Mouse (Mus musculus) hindbrain, embryonic 11.5 days (tissue): Measurements from ENCODE around the gene Tspan15. TPM values are rescaled to one million over a fixed set of nuclear protein-coding genes. Genes with fewer than 3 reads are reported as not detected.

ENCODE experiments used
- ATAC-seq: fragments of 200-750 bp; cut with Nextera tagmentation; 2 replicates; pipeline ENCODE4 v1.8.0; 2017; ENCODE audit warnings: mild to moderate bottlenecking, moderate TSS enrichment, moderate library complexity; ENCODE audit not compliant: low FRiP score
- DNase-seq: peaks from one replicate; pipeline ENCODE4 v3.0.0-alpha.2; 2015; ENCODE audit warnings: low spot score
- H3K27ac ChIP-seq: fragments of 300-500 bp; sonication (generic); 2 replicates; pipeline ENCODE4 v1.5.1; 2014; ENCODE audit warnings: mild to moderate bottlenecking, low read depth, low read length
- H3K27me3 ChIP-seq: fragments of 300-500 bp; sonication (generic); 2 replicates; pipeline ENCODE4 v1.6.1; 2014; ENCODE audit warnings: mild to moderate bottlenecking, low read length, moderate library complexity, mixed read lengths; ENCODE audit not compliant: control insufficient read depth, insufficient read depth
- H3K36me3 ChIP-seq: fragments of 300-500 bp; sonication (generic); 2 replicates; pipeline ENCODE4 v1.6.1; 2014; ENCODE audit warnings: mild to moderate bottlenecking, low read length, moderate library complexity, mixed read lengths; ENCODE audit not compliant: control insufficient read depth, insufficient read depth
- H3K4me1 ChIP-seq: fragments of 300-500 bp; sonication (generic); replicated peaks from 2 replicates; pipeline ENCODE4 v1.6.1; 2014; ENCODE audit warnings: low read length, mixed read lengths; ENCODE audit not compliant: control insufficient read depth, insufficient read depth
- H3K4me2 ChIP-seq: fragments of 300-500 bp; sonication (generic); replicated peaks from 2 replicates; pipeline ENCODE4 v1.6.1; 2014; ENCODE audit warnings: mild to moderate bottlenecking, low read depth, low read length
- H3K4me3 ChIP-seq: fragments of 300-500 bp; sonication (generic); 2 replicates; pipeline ENCODE4 v1.5.1; 2014; ENCODE audit warnings: low read depth, low read length
- H3K9ac ChIP-seq: fragments of 300-500 bp; sonication (generic); 2 replicates; pipeline ENCODE4 v1.6.1; 2014; ENCODE audit warnings: low read depth, low read length
- H3K9me3 ChIP-seq: fragments of 300-500 bp; sonication (generic); 2 replicates; pipeline ENCODE4 v1.6.1; 2016; ENCODE audit warnings: low read length; ENCODE audit not compliant: control insufficient read depth
- WGBS: fragments of 180-500 bp; shearing (Covaris S2); extraction: QIAGEN DNeasy Blood & Tissue Kit; methylation state at CpG from one replicate; pipeline ENCODE4 v1.1.7; 2014; 5-methylcytosine and 5-hydroxymethylcytosine counted together
- polyA plus RNA-seq: library from polyadenylated mRNA; unstranded; fragments of >200 nt; fragmentation: Nextera tagmentation; extraction: Ambion mirVana; gene quantifications from 2 replicates; pipeline ENCODE4 v1.2.1, GENCODE M21; 2014

The Tspan15 gene
- 9.2 and 11.0 TPM in 2 replicates for polyA plus RNA-seq

- Histone ChIP-seq H3K4me1 (no peaks in the 10 kb centered on the region), H3K9ac (peak within 1 kb of the TSS; percentile 58), H3K27ac (no peak within 1 kb of the TSS), H3K27me3 (no peaks in the 10 kb centered on the region), H3K36me3 (no peaks in the 10 kb centered on the region), H3K4me3 (peak within 1 kb of the TSS; percentile 56), H3K9me3 (no peaks in the 10 kb centered on the region), H3K4me2 (peak within 1 kb of the TSS; percentile 98)
- WGBS: under 1% methylated on average over 57 of the region's 59 CpGs
- ATAC-seq (peak; percentile 96), DNase-seq (peak; percentile 97)
These were observed at the start of gene Tspan15 for GRCm38 (mm10) chr10:62230708-62231394. TSS of gene Tspan15 (minus strand) at chr10:62231251.

- ATAC-seq: no peak
- WGBS: 96% methylated on average over 4 of the region's 4 CpGs
These were observed 48.6 kb upstream of the Tspan15 start for GRCm38 (mm10) chr10:62279671-62280070.

GRCm38 (mm10) chr10:62279066-62279465, 48.0 kb upstream of the Tspan15 start:
- ATAC-seq: no peak
- no peak for DNase-seq
- 78% methylated on average over 3 of the region's 3 CpGs for WGBS

More at GRCm38 (mm10) chr10:62279671-62280070, 48.6 kb upstream of the Tspan15 start:
- Histone ChIP-seq H3K4me3 (no peak overlapping the region), H3K27ac (no peak overlapping the region), H3K36me3 (0 out of 2 replicates have a peak, but pooled peaks cover 5% of the 10 kb centered on the region), H3K27me3 (no peaks in the 10 kb centered on the region), H3K4me2 (no peak overlapping the region), H3K4me1 (no peaks in the 10 kb centered on the region), H3K9ac (no peak overlapping the region), H3K9me3 (no peaks in the 10 kb centered on the region; the same call in 1 of the 2 replicates)
- no peak for DNase-seq

GRCm38 (mm10) chr10:62277499-62278293, 46.6 kb upstream of the Tspan15 start:
- Histone ChIP-seq H3K4me1 (no peaks in the 10 kb centered on the region), H3K9ac (no peak overlapping the region), H3K27me3 (no peaks in the 10 kb centered on the region), H3K4me2 (no peak overlapping the region), H3K27ac (no peak overlapping the region), H3K4me3 (no peak overlapping the region), H3K9me3 (no peaks in the 10 kb centered on the region; the same call in 1 of the 2 replicates), H3K36me3 (0 out of 2 replicates have a peak, but pooled peaks cover 5% of the 10 kb centered on the region)
- no peak for DNase-seq
- WGBS: 92% methylated on average over 17 of the region's 19 CpGs
- no peak for ATAC-seq

More at GRCm38 (mm10) chr10:62279066-62279465, 48.0 kb upstream of the Tspan15 start:
- Histone ChIP-seq H3K9me3 (no peaks in the 10 kb centered on the region; the same call in 1 of the 2 replicates), H3K9ac (no peak overlapping the region), H3K4me2 (no peak overlapping the region), H3K27ac (no peak overlapping the region), H3K4me3 (no peak overlapping the region), H3K27me3 (no peaks in the 10 kb centered on the region), H3K4me1 (no peaks in the 10 kb centered on the region), H3K36me3 (0 out of 2 replicates have a peak, but pooled peaks cover 5% of the 10 kb centered on the region)

GRCm38 (mm10) chr10:62275235-62275634, 44.2 kb upstream of the Tspan15 start:
- Histone ChIP-seq H3K9me3 (no peaks in the 10 kb centered on the region; the same call in 1 of the 2 replicates), H3K4me3 (no peak overlapping the region), H3K27ac (no peak overlapping the region), H3K4me1 (no peaks in the 10 kb centered on the region), H3K27me3 (no peaks in the 10 kb centered on the region), H3K4me2 (no peak overlapping the region), H3K36me3 (0 out of 2 replicates have a peak, but pooled peaks cover 3% of the 10 kb centered on the region), H3K9ac (no peak overlapping the region)
- no peak for ATAC-seq
- DNase-seq: peak; percentile 87
- 35% methylated on average over 4 of the region's 4 CpGs for WGBS

GRCm38 (mm10) chr10:62269278-62269677, 38.2 kb upstream of the Tspan15 start:
- H3K27ac ChIP-seq: no peak overlapping the region
- H3K4me1 ChIP-seq: no peaks in the 10 kb centered on the region
- no peaks in the 10 kb centered on the region for H3K9me3 ChIP-seq
- DNase-seq (no peak), ATAC-seq (no peak)
- no peaks in the 10 kb centered on the region for H3K36me3 ChIP-seq
- WGBS: 82% methylated on average over 15 of the region's 16 CpGs
- no peak overlapping the region for H3K4me2 ChIP-seq
- no peak overlapping the region for H3K9ac ChIP-seq
- H3K27me3 ChIP-seq: no peaks in the 10 kb centered on the region
- no peak overlapping the region for H3K4me3 ChIP-seq

GRCm38 (mm10) chr10:62264299-62264698, 33.2 kb upstream of the Tspan15 start:
- no peak overlapping the region for H3K27ac ChIP-seq
- DNase-seq (no peak), ATAC-seq (no peak)
- H3K4me1 ChIP-seq: no peaks in the 10 kb centered on the region
- 86% methylated on average over 2 of the region's 2 CpGs for WGBS
- no peaks in the 10 kb centered on the region for H3K36me3 ChIP-seq
- no peaks in the 10 kb centered on the region for H3K27me3 ChIP-seq
- H3K4me2 ChIP-seq: no peak overlapping the region
- H3K4me3 ChIP-seq: no peak overlapping the region
- no peak overlapping the region for H3K9ac ChIP-seq
- no peaks in the 10 kb centered on the region for H3K9me3 ChIP-seq

GRCm38 (mm10) chr10:62261115-62261886, 30.2 kb upstream of the Tspan15 start:
- H3K27ac ChIP-seq: no peak overlapping the region
- H3K4me1 ChIP-seq: no peaks in the 10 kb centered on the region
- H3K4me2 ChIP-seq: no peak overlapping the region
- peak; percentile 79; the same call in 1 of the 2 replicates for ATAC-seq
- 20% methylated on average over 18 of the region's 18 CpGs for WGBS
- no peaks in the 10 kb centered on the region for H3K9me3 ChIP-seq
- peak; percentile 92 for DNase-seq
- no peaks in the 10 kb centered on the region for H3K36me3 ChIP-seq
- no peak overlapping the region for H3K4me3 ChIP-seq
- no peak overlapping the region for H3K9ac ChIP-seq
- H3K27me3 ChIP-seq: no peaks in the 10 kb centered on the region
